Mouse (Mus musculus) adrenal gland, postnatal 36 days (tissue): ENCODE measurements around the gene Mrpl51. TPM values are rescaled to one million over a fixed set of nuclear protein-coding genes. Genes with fewer than 3 reads are reported as not detected.

ENCODE experiments used
- DNase-seq, 2 experiments: peaks; one replicate each; pipeline ENCODE4 v3.0.0; 2021; ENCODE audit warnings: mixed read lengths in 1 of 2
- microRNA-seq: library from miRNA; unstranded; fragments of <30 nt; microRNA quantifications from one replicate; pipeline ENCODE4 v1.2.0, GENCODE M21; 2021
- total RNA-seq, 2 experiments: library from RNA; stranded (reverse); gene quantifications; 2 replicates each; pipeline ENCODE4 v1.2.3; 2021

Gene Mrpl51
- total RNA-seq, 2 experiments from 2014 or later = 176 to 205 TPM

DNA sequence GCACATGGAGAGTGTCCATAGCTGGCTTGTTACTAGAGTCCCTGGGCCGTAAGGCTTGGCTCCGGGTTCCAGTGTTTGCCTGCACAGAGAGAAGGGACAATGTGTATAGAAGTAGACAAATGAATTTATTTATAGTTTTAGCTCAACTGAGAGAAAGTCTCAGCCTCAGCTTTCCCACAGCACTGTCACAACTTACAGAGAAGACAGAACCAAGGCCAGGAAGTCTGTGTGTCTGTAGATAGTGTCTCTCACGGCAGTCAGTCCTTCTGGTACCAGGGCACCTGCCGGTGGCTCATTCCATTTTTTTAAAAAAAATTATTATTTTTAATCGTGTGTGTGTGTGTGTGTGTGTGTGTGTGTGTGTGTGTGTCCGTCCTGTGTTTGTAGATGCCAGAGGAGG, 40.9 kb downstream of the Mrpl51 start:
- DNase-seq = no peak

- DNase-seq = no peak
Observed at GRCm38 (mm10) chr6:125233816-125234519, 42.4 kb downstream of the Mrpl51 start.

DNA sequence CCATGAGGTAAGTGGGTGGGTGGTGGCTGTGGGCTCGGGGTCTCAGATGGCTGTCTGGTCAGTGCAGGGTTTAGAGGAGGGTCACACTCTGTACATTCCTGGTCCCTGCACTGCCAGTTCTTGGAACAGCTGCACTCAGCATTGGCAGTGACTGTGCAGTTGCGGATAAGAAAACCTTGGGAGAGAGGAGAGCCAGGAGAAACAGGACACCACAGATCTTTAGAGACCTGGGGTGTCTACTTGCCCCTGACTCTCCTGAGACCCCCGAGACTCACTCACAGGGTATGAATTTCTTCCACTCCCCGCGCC, 42.9 kb downstream of the Mrpl51 start:
- DNase-seq = no peak

DNA sequence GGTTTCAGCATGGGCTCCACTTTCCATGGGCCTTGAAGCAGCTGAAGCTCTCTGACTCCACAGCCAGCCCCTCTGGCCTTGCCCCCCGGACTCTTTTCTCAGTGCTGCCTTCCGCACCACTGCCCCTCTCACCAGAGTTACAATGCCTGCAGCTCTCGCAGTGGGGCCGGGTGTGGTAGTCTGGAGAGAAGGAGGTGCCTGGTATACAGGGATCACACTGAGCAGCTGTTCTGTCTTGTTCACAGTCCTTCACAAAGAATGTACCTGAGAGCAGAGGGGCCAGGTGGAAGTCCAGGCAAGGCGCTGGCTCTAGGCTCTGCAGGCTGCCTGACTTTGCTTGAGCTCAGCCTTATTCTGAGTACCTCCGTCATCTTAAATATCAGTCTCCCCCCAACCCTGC, 44.7 kb downstream of the Mrpl51 start:
- DNase-seq = no peak

GRCm38 (mm10) chr6:125236782-125237181, 45.2 kb downstream of the Mrpl51 start, which contains the start of gene Cd27:
Cd27 (minus strand) TSS chr6:125237010.
- DNase-seq = no peak

DNA sequence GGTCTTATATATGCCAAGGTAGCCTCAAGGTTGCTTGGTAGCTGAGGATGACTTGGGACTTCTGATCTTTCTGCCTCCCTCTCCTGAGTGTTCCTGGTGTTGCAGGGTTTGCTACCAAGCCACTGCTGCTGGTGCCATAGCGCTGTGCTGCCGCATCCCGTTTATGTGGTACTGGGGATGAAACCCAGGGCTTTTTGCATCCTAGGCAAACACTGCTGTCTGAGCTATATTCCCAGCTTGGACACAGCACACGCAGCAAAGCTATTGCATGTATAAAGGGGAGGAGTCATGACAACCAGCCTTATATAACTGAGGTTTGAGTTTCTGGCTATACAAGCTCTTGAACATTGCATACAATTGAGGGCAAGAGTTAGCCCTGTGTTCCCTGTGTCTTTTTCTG, 45.8 kb downstream of the Mrpl51 start:
- DNase-seq = no peak

- DNase-seq = no peak
Observed at GRCm38 (mm10) chr6:125238396-125238795, 46.8 kb downstream of the Mrpl51 start.

- no peak for DNase-seq
Observed at GRCm38 (mm10) chr6:125239547-125239946, 47.9 kb downstream of the Mrpl51 start.

- no peak for DNase-seq
Observed at GRCm38 (mm10) chr6:125240617-125241016, 49.0 kb downstream of the Mrpl51 start.

- DNase-seq = no peak
Observed at GRCm38 (mm10) chr6:125241566-125241965, 50.0 kb downstream of the Mrpl51 start.

DNA sequence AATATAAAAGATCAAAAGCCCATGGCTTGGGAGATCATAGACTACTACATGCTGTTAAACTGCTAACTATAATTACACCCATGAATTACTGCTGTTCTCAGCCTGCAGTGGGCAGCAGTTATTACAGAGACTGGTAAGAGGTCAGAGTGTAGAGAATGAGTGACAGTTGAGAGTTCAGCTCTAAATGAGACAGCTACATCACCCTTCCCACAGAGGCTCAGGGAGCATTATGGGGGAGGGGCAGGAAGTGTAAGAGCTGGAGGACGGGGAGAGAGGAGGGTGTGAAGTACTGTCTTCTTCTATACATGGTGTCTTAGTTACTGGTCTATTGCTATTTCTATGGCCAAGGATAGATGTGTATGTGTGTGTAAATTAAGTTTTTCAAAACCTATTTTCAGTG, 53.0 kb downstream of the Mrpl51 start:
- DNase-seq = no peak

Small RNAs within 50 kb of the gene (microRNA-seq; reads per million reads assigned to microRNA genes)
- 1.7 reads per million for gene Mir3098
- not detected for gene Mir8113

Other genes starting within 250 kb of the Mrpl51 start
- gene Cops7a, start 226.3 kb upstream of the Mrpl51 start, total RNA-seq = 100 to 1,000 TPM; 121 to 176 TPM
- 1 to 10 TPM; 2.1 to 3.4 TPM for gene Pianp, start 195.1 kb upstream of the Mrpl51 start, total RNA-seq
- gene Zfp384, start 182.7 kb upstream of the Mrpl51 start, total RNA-seq = 10 to 100 TPM; 41.3 to 53.8 TPM
- gene Ing4, start 152.0 kb upstream of the Mrpl51 start, total RNA-seq = 10 to 100 TPM; 54.4 to 79.5 TPM
- 1 to 10 TPM; 6.9 to 7.1 TPM for gene Acrbp, start 142.1 kb upstream of the Mrpl51 start, total RNA-seq
- gene Lpar5, start 123.9 kb upstream of the Mrpl51 start, total RNA-seq = under 1 TPM; 0.40 to 0.60 TPM
- 100 to 1,000 TPM; 166 to 201 TPM for gene Chd4, start 95.8 kb upstream of the Mrpl51 start, total RNA-seq
- gene Nop2, start 59.9 kb upstream of the Mrpl51 start, total RNA-seq = 10 to 100 TPM; 39.5 to 64.3 TPM
- 10 to 100 TPM; 18.4 to 21.8 TPM for gene Iffo1, start 46.6 kb upstream of the Mrpl51 start, total RNA-seq
- gene Gapdh, start 25.3 kb upstream of the Mrpl51 start, total RNA-seq = 1,000 to 10,000 TPM; 2,066 to 3,178 TPM
- 10 to 100 TPM; 18.5 to 25.6 TPM for gene Ncapd2, start 100 bp upstream of the Mrpl51 start, total RNA-seq
- gene Vamp1, start 23.8 kb downstream of the Mrpl51 start, total RNA-seq = 10 to 100 TPM; 34.4 to 40.2 TPM
- gene Tapbpl, start 40.1 kb downstream of the Mrpl51 start, total RNA-seq = 10 to 100 TPM in 1 of 2 experiments, 1 to 10 TPM in 1; 9.3 to 11.5 TPM
- gene Cd27, start 45.2 kb downstream of the Mrpl51 start, total RNA-seq = under 1 TPM; 0.40 to 0.63 TPM
- gene Tuba3a, start 94.2 kb downstream of the Mrpl51 start, total RNA-seq = not detected
- 10 to 100 TPM; 76.7 to 87.4 TPM for gene Ltbr, start 122.1 kb downstream of the Mrpl51 start, total RNA-seq
- gene Scnn1a, start 128.9 kb downstream of the Mrpl51 start, total RNA-seq = 1 to 10 TPM; 1.1 to 1.5 TPM
- 100 to 1,000 TPM; 242 to 262 TPM for gene Tnfrsf1a, start 157.6 kb downstream of the Mrpl51 start, total RNA-seq
- gene Plekhg6, start 189.0 kb downstream of the Mrpl51 start, total RNA-seq = under 1 TPM in 1 of 2 experiments, not detected in 1; 0.36 TPM